Mouse (Mus musculus) layer of hippocampus, adult 8-10 months (tissue): ENCODE data around the gene Car2. TPM values are rescaled to one million over a fixed set of nuclear protein-coding genes. Genes with fewer than 3 reads are reported as not detected.
A peak's percentile ranks its signal among the peaks of the same experiment; 100 is the strongest.

ENCODE experiments used
- DNase-seq, 2 experiments: peaks; one replicate each; pipeline ENCODE4 v3.0.0; 2022; ENCODE audit warnings: low spot score in 2 of 2
- total RNA-seq, 4 experiments: library from RNA; stranded (reverse); gene quantifications; 2 replicates each; pipeline ENCODE4 v1.2.4; 2022

Gene Car2
- total RNA-seq: 100 to 1,000 TPM; 143 to 172 (median 162) TPM

- peak; percentile 37 to 62 for DNase-seq
These were observed at the start of gene Car2 for GRCm38 (mm10) chr3:14886102-14887098. TSS of gene Car2 (plus strand) at chr3:14886273.

GRCm38 (mm10) chr3:14838936-14839335 lies 47.1 kb upstream of the Car2 start:
- DNase-seq: no peak

- DNase-seq: no peak
These were observed 46.5 kb upstream of the Car2 start for GRCm38 (mm10) chr3:14839466-14840118.

GRCm38 (mm10) chr3:14848587-14849254 lies 37.4 kb upstream of the Car2 start:
- DNase-seq: no peak

- no peak for DNase-seq
These were observed 32.1 kb upstream of the Car2 start for GRCm38 (mm10) chr3:14853966-14854365.

- no peak for DNase-seq
These were observed 31.6 kb upstream of the Car2 start for GRCm38 (mm10) chr3:14854446-14854845.

- no peak for DNase-seq
These were observed 28.2 kb upstream of the Car2 start for GRCm38 (mm10) chr3:14857874-14858273.

- DNase-seq: no peak
These were observed 25.8 kb upstream of the Car2 start for GRCm38 (mm10) chr3:14860291-14860690.

- DNase-seq: no peak
These were observed 24.9 kb upstream of the Car2 start for GRCm38 (mm10) chr3:14861165-14861564.

- DNase-seq: no peak
These were observed 24.3 kb upstream of the Car2 start for GRCm38 (mm10) chr3:14861787-14862186.

GRCm38 (mm10) chr3:14862654-14863021 lies 23.4 kb upstream of the Car2 start:
- no peak for DNase-seq

GRCm38 (mm10) chr3:14863022-14863711 lies 22.9 kb upstream of the Car2 start, which contains the start of gene Car3:
TSS of gene Car3 (plus strand) at chr3:14863512.
- no peak for DNase-seq

GRCm38 (mm10) chr3:14863922-14864321 lies 22.2 kb upstream of the Car2 start:
- no peak for DNase-seq

- no peak for DNase-seq
These were observed 20.1 kb upstream of the Car2 start for GRCm38 (mm10) chr3:14865941-14866340.

- DNase-seq: peak; percentile 45 to 68
These were observed 16.3 kb upstream of the Car2 start for GRCm38 (mm10) chr3:14869779-14870178.

GRCm38 (mm10) chr3:14870528-14870927 lies 15.5 kb upstream of the Car2 start:
- no peak for DNase-seq

- DNase-seq: no peak
These were observed 14.7 kb upstream of the Car2 start for GRCm38 (mm10) chr3:14871386-14871785.

- DNase-seq: no peak
These were observed 11.6 kb upstream of the Car2 start for GRCm38 (mm10) chr3:14874402-14875040.

GRCm38 (mm10) chr3:14876325-14876918 lies 9.7 kb upstream of the Car2 start:
- DNase-seq: no peak

GRCm38 (mm10) chr3:14877251-14877909 lies 8.7 kb upstream of the Car2 start:
- DNase-seq: no peak
